Comparison of ENCODE assay signal across 9 mouse cellular contexts in genomic region chr1:92699048-92699447, GRCm38 (mm10). TPM values are rescaled to one million over a fixed set of nuclear protein-coding genes. Genes with fewer than 3 reads are reported as not detected.
DNase-seq lines count a peak whose midpoint lies in the region; ATAC-seq lines count a peak whose summit lies in the region.
"Had no signal": no experiment of that assay in that cellular context is flagged by ENCODE, and none has a peak within 500 bp of the region (broad histone marks: within the 10 kb centered on the region; RNA-seq: fewer than 3 reads in every experiment).

No protein-coding gene starts in this region.

- no peak overlapping the region for H3K4me2 ChIP-seq in forebrain, embryonic 15.5 days (replicated peaks)

- no peak overlapping the region for H3K4me3 ChIP-seq in forebrain, embryonic 15.5 days
- peak overlapping the region; percentile 29 for H3K4me3 ChIP-seq in megakaryocyte, embryonic 14.5 days (replicated peaks)

- WGBS in forebrain, embryonic 15.5 days = 1% methylated on average over 9 of the region's 9 CpGs

- peak; percentile 89 for ATAC-seq in forebrain, embryonic 15.5 days (replicated peaks)
- no peak for ATAC-seq in CD4-positive, CD25-positive, alpha-beta regulatory T cell, adult 4 months

- no peaks in the 10 kb centered on the region for H3K36me3 ChIP-seq in forebrain, embryonic 15.5 days
- H3K36me3 ChIP-seq in megakaryocyte, embryonic 14.5 days (replicated peaks; ENCODE audit: low read length) = no peaks in the 10 kb centered on the region

- H3K9ac ChIP-seq in forebrain, embryonic 15.5 days (replicated peaks) = no peak overlapping the region

- no peaks in the 10 kb centered on the region for H3K9me3 ChIP-seq in forebrain, embryonic 15.5 days
- H3K9me3 ChIP-seq in megakaryocyte, embryonic 14.5 days = no peaks in the 10 kb centered on the region

- peak overlapping the region; percentile 85 for H3K27ac ChIP-seq in forebrain, embryonic 15.5 days (replicated peaks)

- no peaks in the 10 kb centered on the region for H3K27me3 ChIP-seq in forebrain, embryonic 15.5 days
- peaks cover 52% of the 10 kb centered on the region for H3K27me3 ChIP-seq in megakaryocyte, embryonic 14.5 days (replicated peaks)

- DNase-seq in ES-CJ7 (ENCODE audit: low read depth, low spot score) = peak; percentile 31
- peak; percentile 65 to 69 for DNase-seq in cerebellum, adult 18-20 months
- DNase-seq in heart, postnatal 10 days = peak; percentile 74 to 87
- peak; percentile 45 for DNase-seq in left cerebral cortex, adult 11 months (ENCODE audit: low spot score)
- peak; percentile 28 to 72 for DNase-seq in spleen, postnatal 4 days (ENCODE audit: low spot score in 2 of 2)

- intact Hi-C loops in heart, postnatal 10 days (cut with DNase I) = loop anchor here (2.0 to 5.0 kb wide), 3 partner anchors 22 to 208 kb away; partner anchors contain the start of gene Dusp28

- peaks cover 23% of the 10 kb centered on the region for H3K4me1 ChIP-seq in forebrain, embryonic 15.5 days
- peaks cover 9% of the 10 kb centered on the region; the same call in 1 of the 2 replicates for H3K4me1 ChIP-seq in megakaryocyte, embryonic 14.5 days

RNA-seq across cellular contexts. Expression of gene Otos, which starts 50.4 kb away (rescaled TPM):
- not detected in 2 replicates for polyA plus RNA-seq in forebrain, embryonic 15.5 days (2015; fragmentation: Nextera tagmentation; extraction: Ambion mirVana)
- not detected for total RNA-seq in heart, postnatal 10 days (2021)
- polyA plus RNA-seq in megakaryocyte, embryonic 14.5 days (2012; ENCODE audit: insufficient read depth, low replicate concordance) = 0.50 TPM in 1 of 2 replicates, not detected in the other
- 1 to 10 TPM in 1 of 2 experiments, under 1 TPM in 1; 0.94 to 1.8 TPM for polyA plus RNA-seq in CD4-positive, CD25-positive, alpha-beta regulatory T cell, adult 4 months (2017; shearing (Covaris generic))
- total RNA-seq: left cerebral cortex, postnatal 36 days had no signal

RNA-seq across cellular contexts. Expression of gene Cops9, which starts 57.3 kb away (rescaled TPM):
- 534 and 569 TPM in 2 replicates for polyA plus RNA-seq in forebrain, embryonic 15.5 days (2015; fragmentation: Nextera tagmentation; extraction: Ambion mirVana)
- 100 to 1,000 TPM; 221 to 231 TPM for total RNA-seq in heart, postnatal 10 days (2021)
- 26.2 and 120 TPM in 2 replicates for polyA plus RNA-seq in megakaryocyte, embryonic 14.5 days (2012; ENCODE audit: insufficient read depth, low replicate concordance)
- 100 to 1,000 TPM; 161 to 251 TPM for polyA plus RNA-seq in CD4-positive, CD25-positive, alpha-beta regulatory T cell, adult 4 months (2017; shearing (Covaris generic))
